Mouse (Mus musculus): Measurements from ENCODE around the gene Bzw2. TPM values are rescaled to one million over a fixed set of nuclear protein-coding genes. Genes with fewer than 3 reads are reported as not detected.

The Bzw2 gene
- polyA plus RNA-seq, 1 experiment, result 10.1 TPM

DNA sequence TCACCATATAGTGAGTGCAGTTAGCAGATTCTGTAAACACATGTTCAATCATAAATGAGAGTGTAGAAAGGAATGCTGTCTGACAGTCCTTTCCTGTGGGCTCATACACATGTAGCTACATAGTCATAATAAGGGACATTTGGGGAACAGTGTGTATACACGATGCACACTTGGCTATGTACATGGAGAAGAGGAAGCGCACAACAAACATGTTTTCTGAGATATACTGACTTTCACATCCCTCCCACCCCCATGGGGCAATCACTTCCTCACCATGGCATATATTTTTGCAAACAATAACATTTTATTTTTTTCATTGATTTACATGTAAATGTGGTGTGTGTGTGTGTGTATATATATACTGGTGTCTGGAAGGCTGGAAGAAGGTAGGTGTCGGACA, 38.6 kb downstream of the Bzw2 start:
- no peak for DNase-seq
- 87% methylated on average over 3 of the region's 3 CpGs for WGBS
- H3K4me1 ChIP-seq (ENCODE audit: control insufficient read depth, insufficient read depth, low read length), result no peaks in the 10 kb centered on the region
- TF ChIP-seq CTCF (conservative IDR thresholded peaks at IDR 0.05; ENCODE audit: insufficient read depth, insufficient read length, low read depth, low read length) (no peak), POLR2A (IDR thresholded peaks at IDR 0.05; ENCODE audit: low read depth, low read length) (no peak)
- no peak overlapping the region for H3K4me3 ChIP-seq (ENCODE audit: insufficient read depth, low read depth, low read length)
- H3K36me3 ChIP-seq (ENCODE audit: control insufficient read depth, insufficient read depth, low read length), result no peaks in the 10 kb centered on the region
- H3K27ac ChIP-seq (ENCODE audit: insufficient read depth, low read depth, low read length), result no peak overlapping the region
- no peaks in the 10 kb centered on the region for H3K27me3 ChIP-seq (replicated peaks; ENCODE audit: control insufficient read depth, insufficient read depth, low read length)

DNA sequence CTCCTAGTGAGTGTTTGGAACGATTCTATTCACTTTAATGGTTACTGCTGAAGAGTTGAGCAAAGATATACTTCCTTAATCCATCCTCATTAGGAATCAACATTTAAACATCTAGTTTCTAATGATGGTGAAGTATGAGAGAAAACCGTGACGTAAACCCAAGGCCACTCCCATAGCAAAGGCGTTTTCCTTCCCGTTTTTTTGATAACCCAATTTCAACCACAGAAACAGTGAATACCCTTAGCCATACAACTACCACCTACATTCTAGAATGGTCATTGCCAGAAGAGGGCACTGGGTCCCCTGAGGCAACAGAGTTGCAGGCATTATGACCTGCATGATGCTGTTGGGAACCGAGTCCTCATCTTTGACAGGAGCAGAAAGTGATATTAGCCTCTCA, 40.7 kb downstream of the Bzw2 start:
- H3K4me3 ChIP-seq (ENCODE audit: insufficient read depth, low read depth, low read length), result no peak overlapping the region
- no peak overlapping the region for H3K27ac ChIP-seq (ENCODE audit: insufficient read depth, low read depth, low read length)
- no peak for DNase-seq
- H3K36me3 ChIP-seq (ENCODE audit: control insufficient read depth, insufficient read depth, low read length), result no peaks in the 10 kb centered on the region
- H3K27me3 ChIP-seq (replicated peaks; ENCODE audit: control insufficient read depth, insufficient read depth, low read length), result no peaks in the 10 kb centered on the region
- no peak for TF ChIP-seq CTCF (conservative IDR thresholded peaks at IDR 0.05; ENCODE audit: insufficient read depth, insufficient read length, low read depth, low read length)
- TF ChIP-seq POLR2A (IDR thresholded peaks at IDR 0.05; ENCODE audit: low read depth, low read length), result no peak
- 89% methylated on average over 6 of the region's 6 CpGs for WGBS
- no peaks in the 10 kb centered on the region for H3K4me1 ChIP-seq (ENCODE audit: control insufficient read depth, insufficient read depth, low read length)

DNA sequence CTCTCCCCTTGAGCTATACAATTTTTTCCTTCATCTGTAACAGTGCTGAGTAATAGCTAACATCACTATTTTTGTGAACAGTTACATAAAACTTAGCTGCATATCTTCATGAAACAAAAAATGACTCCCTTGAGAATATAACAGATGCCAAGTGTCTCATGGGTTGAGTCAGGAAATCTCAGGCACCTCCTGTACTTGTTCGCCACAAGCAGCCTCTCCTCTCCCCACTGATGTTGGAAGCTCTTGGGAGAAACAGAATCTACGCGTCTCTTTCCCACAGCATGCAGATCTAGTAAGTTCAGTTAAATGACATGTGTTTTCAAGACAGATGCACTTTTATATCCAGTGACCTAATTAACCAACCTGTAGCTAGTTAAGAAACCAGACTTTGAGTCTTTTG, 45.8 kb downstream of the Bzw2 start:
- Histone ChIP-seq H3K27me3 (replicated peaks; ENCODE audit: control insufficient read depth, insufficient read depth, low read length) (no peaks in the 10 kb centered on the region), H3K4me1 (ENCODE audit: control insufficient read depth, insufficient read depth, low read length) (no peaks in the 10 kb centered on the region), H3K36me3 (ENCODE audit: control insufficient read depth, insufficient read depth, low read length) (peaks cover 6% of the 10 kb centered on the region), H3K4me3 (ENCODE audit: insufficient read depth, low read depth, low read length) (no peak overlapping the region), H3K27ac (ENCODE audit: insufficient read depth, low read depth, low read length) (no peak overlapping the region)
- 87% methylated on average over 3 of the region's 3 CpGs for WGBS
- no peak for DNase-seq
- TF ChIP-seq POLR2A (IDR thresholded peaks at IDR 0.05; ENCODE audit: low read depth, low read length), result no peak
- TF ChIP-seq CTCF (conservative IDR thresholded peaks at IDR 0.05; ENCODE audit: insufficient read depth, insufficient read length, low read depth, low read length), result no peak

DNA sequence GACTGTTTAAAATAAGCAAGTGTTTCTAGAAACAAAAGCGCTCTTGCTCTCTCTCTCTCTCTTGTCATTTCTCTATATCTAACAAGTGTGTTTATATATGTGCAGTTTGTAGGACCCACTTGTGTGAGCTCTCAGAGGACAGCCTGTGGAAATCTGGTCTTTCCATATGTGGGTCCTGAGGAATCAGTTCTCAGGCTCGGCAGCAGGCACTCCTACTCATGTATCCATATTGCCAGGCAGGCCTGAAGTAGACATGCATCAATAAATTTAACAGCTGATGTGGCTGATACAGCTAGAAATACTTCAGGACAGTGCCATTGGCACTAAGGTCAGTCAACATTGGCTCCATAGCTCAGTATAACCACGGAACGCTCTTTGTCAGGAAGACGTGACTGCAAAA, 46.8 kb downstream of the Bzw2 start:
- DNase-seq, result no peak
- 80% methylated on average over 5 of the region's 5 CpGs for WGBS
- peaks cover 7% of the 10 kb centered on the region for H3K36me3 ChIP-seq (ENCODE audit: control insufficient read depth, insufficient read depth, low read length)
- TF ChIP-seq CTCF (conservative IDR thresholded peaks at IDR 0.05; ENCODE audit: insufficient read depth, insufficient read length, low read depth, low read length) (no peak), POLR2A (IDR thresholded peaks at IDR 0.05; ENCODE audit: low read depth, low read length) (no peak)
- H3K4me3 ChIP-seq (ENCODE audit: insufficient read depth, low read depth, low read length), result no peak overlapping the region
- no peak overlapping the region for H3K27ac ChIP-seq (ENCODE audit: insufficient read depth, low read depth, low read length)
- no peaks in the 10 kb centered on the region for H3K4me1 ChIP-seq (ENCODE audit: control insufficient read depth, insufficient read depth, low read length)
- no peaks in the 10 kb centered on the region for H3K27me3 ChIP-seq (replicated peaks; ENCODE audit: control insufficient read depth, insufficient read depth, low read length)

DNA sequence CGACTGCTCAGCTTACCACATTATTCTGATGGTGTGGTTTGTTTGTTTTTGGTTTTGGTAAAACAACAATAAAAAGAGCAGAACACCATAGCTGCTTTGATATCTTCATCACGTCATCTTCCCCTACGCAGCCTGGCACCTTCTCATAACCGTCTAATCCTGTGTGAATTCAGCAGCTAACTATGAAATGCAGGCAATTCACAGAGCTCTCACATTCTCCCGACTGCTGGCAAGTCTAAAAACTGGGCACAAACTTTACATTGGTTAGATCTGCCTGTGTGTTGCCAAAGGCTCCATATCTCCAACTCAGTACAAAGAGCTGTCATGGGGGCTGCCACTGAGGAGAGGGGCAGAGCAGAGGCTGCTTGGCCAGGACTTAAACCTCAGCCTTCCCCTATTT, 47.4 kb downstream of the Bzw2 start:
- peaks cover 7% of the 10 kb centered on the region for H3K36me3 ChIP-seq (ENCODE audit: control insufficient read depth, insufficient read depth, low read length)
- TF ChIP-seq POLR2A (IDR thresholded peaks at IDR 0.05; ENCODE audit: low read depth, low read length) (no peak), CTCF (conservative IDR thresholded peaks at IDR 0.05; ENCODE audit: insufficient read depth, insufficient read length, low read depth, low read length) (no peak)
- WGBS, result 93% methylated on average over 5 of the region's 5 CpGs

DNA sequence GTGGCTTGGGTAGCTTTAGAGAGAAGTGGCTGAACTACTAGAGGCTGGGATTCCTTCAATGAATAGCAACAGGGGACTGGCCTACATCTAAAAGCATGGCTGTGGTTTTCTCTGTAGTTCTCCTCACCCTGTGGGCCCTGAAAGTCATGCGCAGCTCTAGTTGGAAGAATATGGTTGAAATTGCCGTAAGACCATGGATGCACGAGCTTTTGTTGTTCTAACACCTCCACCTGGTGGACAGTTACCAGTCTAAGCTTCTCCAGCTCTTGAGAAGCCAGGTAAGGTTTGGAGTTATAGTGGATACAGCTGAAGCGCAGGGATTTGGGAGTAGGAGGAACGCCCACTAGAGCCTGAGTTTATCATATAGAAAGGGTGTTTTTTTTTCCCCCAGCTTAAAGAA, 49.4 kb downstream of the Bzw2 start:
- no peak for TF ChIP-seq CTCF (conservative IDR thresholded peaks at IDR 0.05; ENCODE audit: insufficient read depth, insufficient read length, low read depth, low read length)
- TF ChIP-seq POLR2A (IDR thresholded peaks at IDR 0.05; ENCODE audit: low read depth, low read length), result no peak
- no peak for DNase-seq
- Histone ChIP-seq H3K4me1 (ENCODE audit: control insufficient read depth, insufficient read depth, low read length) (no peaks in the 10 kb centered on the region), H3K27ac (ENCODE audit: insufficient read depth, low read depth, low read length) (no peak overlapping the region), H3K36me3 (ENCODE audit: control insufficient read depth, insufficient read depth, low read length) (peaks cover 7% of the 10 kb centered on the region), H3K27me3 (replicated peaks; ENCODE audit: control insufficient read depth, insufficient read depth, low read length) (no peaks in the 10 kb centered on the region), H3K4me3 (ENCODE audit: insufficient read depth, low read depth, low read length) (no peak overlapping the region)
- WGBS, result 88% methylated on average over 5 of the region's 5 CpGs

More for the DNA sequence above, 47.4 kb downstream of the Bzw2 start:
- no peak overlapping the region for H3K4me3 ChIP-seq (ENCODE audit: insufficient read depth, low read depth, low read length)
- no peaks in the 10 kb centered on the region for H3K4me1 ChIP-seq (ENCODE audit: control insufficient read depth, insufficient read depth, low read length)
- no peak overlapping the region for H3K27ac ChIP-seq (ENCODE audit: insufficient read depth, low read depth, low read length)
- H3K27me3 ChIP-seq (replicated peaks; ENCODE audit: control insufficient read depth, insufficient read depth, low read length), result no peaks in the 10 kb centered on the region
- DNase-seq, result no peak

DNA sequence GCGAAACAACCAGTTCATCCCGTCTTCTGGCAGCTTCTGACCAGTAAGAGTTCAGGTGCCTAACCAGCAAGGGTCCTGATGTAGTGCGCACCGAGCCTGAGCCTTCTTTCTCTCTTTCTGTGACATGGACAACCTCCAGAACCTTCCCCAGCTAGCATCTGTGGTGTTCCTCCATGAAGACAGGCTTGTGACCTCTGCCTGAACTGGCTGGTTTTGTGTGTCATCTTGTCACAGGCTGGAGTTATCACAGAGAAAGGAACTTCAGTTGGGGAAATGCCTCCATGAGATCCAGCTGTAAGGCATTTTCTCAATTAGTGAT, 54.3 kb downstream of the Bzw2 start:
- 96% methylated on average over 4 of the region's 4 CpGs for WGBS
- TF ChIP-seq POLR2A (IDR thresholded peaks at IDR 0.05; ENCODE audit: low read depth, low read length) (no peak), CTCF (conservative IDR thresholded peaks at IDR 0.05; ENCODE audit: insufficient read depth, insufficient read length, low read depth, low read length) (no peak)
- H3K36me3 ChIP-seq (ENCODE audit: control insufficient read depth, insufficient read depth, low read length), result peaks cover 5% of the 10 kb centered on the region

More for the DNA sequence above, 54.3 kb downstream of the Bzw2 start:
- no peak for DNase-seq
- H3K4me1 ChIP-seq (ENCODE audit: control insufficient read depth, insufficient read depth, low read length), result no peaks in the 10 kb centered on the region
- H3K4me3 ChIP-seq (ENCODE audit: insufficient read depth, low read depth, low read length), result no peak overlapping the region
- H3K27me3 ChIP-seq (replicated peaks; ENCODE audit: control insufficient read depth, insufficient read depth, low read length), result no peaks in the 10 kb centered on the region
- H3K27ac ChIP-seq (ENCODE audit: insufficient read depth, low read depth, low read length), result no peak overlapping the region

Measured in kidney, adult 2 months (tissue).